Mouse (Mus musculus): Measurements from ENCODE around the gene Phrf1. TPM values are rescaled to one million over a fixed set of nuclear protein-coding genes. Genes with fewer than 3 reads are reported as not detected.

The Phrf1 gene
- total and polyA plus RNA-seq, 3 experiments = 66.1 to 1,029 (median 91.2) TPM

DNA sequence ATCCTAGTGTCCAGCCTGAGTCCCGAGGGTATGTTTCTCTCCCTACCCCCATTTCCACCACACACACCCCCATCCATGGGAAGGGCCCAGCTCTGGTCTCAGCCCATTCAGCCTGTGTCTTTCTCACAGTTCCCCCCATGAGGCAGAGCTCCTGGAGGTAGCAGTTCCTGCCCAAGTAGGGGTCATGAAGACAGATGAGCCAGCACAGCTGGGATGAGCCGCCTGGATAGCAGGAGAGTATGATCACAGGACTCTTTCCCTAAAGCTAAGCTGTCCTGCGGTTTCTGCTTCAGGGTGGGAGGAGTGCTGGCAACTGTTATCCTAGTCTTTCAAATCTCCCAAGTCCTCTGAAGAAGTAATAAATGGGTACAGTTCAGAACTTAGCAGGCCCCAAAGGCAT, 10.4 kb upstream of the Phrf1 start:
- Histone ChIP-seq H3K4me1 (ENCODE audit: control insufficient read depth in 1 of 2, insufficient read depth in 2 of 2, low read length in 2 of 2) (peaks cover 0 to 19% of the 10 kb centered on the region in 2 experiments; a peak in 3 of 4 replicates), H3K4me3 (ENCODE audit: control insufficient read depth in 1 of 2, insufficient read depth in 1 of 2, low read depth in 2 of 2, low read length in 2 of 2) (no peak overlapping the region), H3K27me3 (ENCODE audit: control insufficient read depth in 1 of 2, insufficient read depth in 2 of 2, low read length in 2 of 2) (no peaks in the 10 kb centered on the region), H3K79me2 (ENCODE audit: control insufficient read depth, insufficient read depth, low read length, poor library complexity) (no peaks in the 10 kb centered on the region; the same call in 1 of the 2 replicates), H3K9me3 (replicated peaks; ENCODE audit: insufficient read depth, low read length) (no peaks in the 10 kb centered on the region), H3K27ac (ENCODE audit: control insufficient read depth, low read depth, low read length) (no peak overlapping the region), H3K9ac (ENCODE audit: control insufficient read depth, low read depth, low read length, poor library complexity, severe bottlenecking) (no peak overlapping the region), H3K36me3 (ENCODE audit: control insufficient read depth in 1 of 2, insufficient read depth in 2 of 2, low read length in 2 of 2) (peaks cover 0 to 6% of the 10 kb centered on the region in 2 experiments; a peak in 2 of 4 replicates)
- no peak for TF ChIP-seq ZC3H11A (IDR thresholded peaks at IDR 0.05; ENCODE audit: low read depth, low read length)
- TF ChIP-seq ZMIZ1 (IDR thresholded peaks at IDR 0.05; ENCODE audit: low read depth, low read length) = peak; percentile 33; the same call in 1 of the 2 replicates
- no peak for DNase-seq (ENCODE audit: low read depth, low spot score)

DNA sequence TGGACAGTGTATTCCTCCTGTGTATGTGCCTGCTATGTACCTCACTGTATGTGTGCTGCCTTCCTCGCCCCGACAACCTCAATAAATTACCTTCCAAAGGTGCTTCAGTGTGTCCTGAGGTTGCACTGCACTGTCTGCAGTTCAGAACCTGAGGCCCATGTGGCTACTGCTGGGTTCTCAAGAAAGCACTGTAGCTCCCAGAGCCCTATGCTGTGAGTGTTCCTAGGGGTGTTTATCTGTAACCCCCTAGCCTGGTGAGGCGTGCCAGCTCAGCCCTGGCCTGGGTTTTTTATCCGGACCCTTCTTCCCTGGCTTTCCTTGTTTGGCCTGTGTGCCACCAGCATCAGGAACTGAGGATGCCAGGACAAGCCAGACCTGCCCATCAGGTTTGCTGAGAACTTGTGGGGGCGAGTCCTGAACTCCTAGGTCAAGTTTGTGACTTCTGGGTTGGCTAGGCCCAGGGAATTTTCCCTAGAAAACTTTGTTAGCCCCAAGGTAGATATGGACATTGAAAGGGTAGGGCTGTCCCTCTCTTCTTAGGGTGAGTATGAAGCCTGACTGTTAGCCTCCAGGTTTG, 9.9 kb upstream of the Phrf1 start:
- H3K4me1 ChIP-seq (ENCODE audit: control insufficient read depth in 1 of 2, insufficient read depth in 2 of 2, low read length in 2 of 2) = peaks cover 0 to 19% of the 10 kb centered on the region in 2 experiments; a peak in 3 of 4 replicates
- H3K4me3 ChIP-seq (ENCODE audit: control insufficient read depth in 1 of 2, insufficient read depth in 1 of 2, low read depth in 2 of 2, low read length in 2 of 2) = no peak overlapping the region
- no peak for TF ChIP-seq MAFK (IDR thresholded peaks at IDR 0.05; ENCODE audit: borderline replicate concordance, low read depth, low read length)
- no peaks in the 10 kb centered on the region for H3K27me3 ChIP-seq (ENCODE audit: control insufficient read depth in 1 of 2, insufficient read depth in 2 of 2, low read length in 2 of 2)
- peaks cover 0 to 6% of the 10 kb centered on the region in 2 experiments; a peak in 2 of 4 replicates for H3K36me3 ChIP-seq (ENCODE audit: control insufficient read depth in 1 of 2, insufficient read depth in 2 of 2, low read length in 2 of 2)
- no peak for DNase-seq (ENCODE audit: low read depth, low spot score)
- H3K79me2 ChIP-seq (ENCODE audit: control insufficient read depth, insufficient read depth, low read length, poor library complexity) = no peaks in the 10 kb centered on the region; the same call in 1 of the 2 replicates
- H3K9ac ChIP-seq (ENCODE audit: control insufficient read depth, low read depth, low read length, poor library complexity, severe bottlenecking) = no peak overlapping the region
- H3K27ac ChIP-seq (ENCODE audit: control insufficient read depth, low read depth, low read length) = no peak overlapping the region
- H3K9me3 ChIP-seq (replicated peaks; ENCODE audit: insufficient read depth, low read length) = no peaks in the 10 kb centered on the region

DNA sequence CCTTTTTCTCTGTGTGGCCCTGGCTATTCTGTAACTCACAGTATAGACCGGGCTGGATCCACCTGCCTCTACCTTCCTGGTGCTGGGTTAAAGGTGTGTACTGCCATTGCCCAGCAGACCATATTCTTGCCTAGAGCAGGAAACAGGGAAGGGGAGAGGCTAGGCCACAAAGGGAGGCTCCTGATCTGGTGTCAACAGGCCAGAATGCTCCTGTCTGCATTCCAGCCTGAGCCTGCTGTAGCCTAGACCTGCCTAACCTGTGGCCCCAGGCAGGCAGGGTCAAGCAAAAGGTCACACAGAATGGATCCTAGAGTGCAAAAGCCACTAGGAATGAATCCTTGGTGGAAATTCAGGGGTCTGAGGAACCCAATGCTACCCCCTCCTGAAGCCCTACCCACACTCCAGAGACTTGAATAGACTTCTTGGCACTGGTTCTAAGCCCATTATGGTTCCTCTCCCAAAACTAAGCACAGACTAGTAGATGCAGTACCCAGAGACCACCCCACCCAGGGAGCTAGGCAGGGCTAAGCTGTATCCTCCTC, 9.0 kb upstream of the Phrf1 start:
- H3K4me3 ChIP-seq (ENCODE audit: control insufficient read depth in 1 of 2, insufficient read depth in 1 of 2, low read depth in 2 of 2, low read length in 2 of 2) = no peak overlapping the region
- H3K27ac ChIP-seq (ENCODE audit: control insufficient read depth, low read depth, low read length) = no peak overlapping the region
- no peaks in the 10 kb centered on the region for H3K9me3 ChIP-seq (replicated peaks; ENCODE audit: insufficient read depth, low read length)
- no peak for DNase-seq (ENCODE audit: low read depth, low spot score)
- TF ChIP-seq TBP (IDR thresholded peaks at IDR 0.05; ENCODE audit: low read depth, low read length) = no peak
- no peak for TF ChIP-seq MYC (IDR thresholded peaks at IDR 0.05; ENCODE audit: low read depth, low read length)
- no peak for TF ChIP-seq MYB (IDR thresholded peaks at IDR 0.05; ENCODE audit: low read depth, low read length)
- no peak for TF ChIP-seq KAT2A (conservative IDR thresholded peaks at IDR 0.05; ENCODE audit: low read depth, low read length)
- no peak for TF ChIP-seq BHLHE40 (IDR thresholded peaks at IDR 0.05; ENCODE audit: borderline replicate concordance, low read depth, low read length)
- H3K27me3 ChIP-seq (ENCODE audit: control insufficient read depth in 1 of 2, insufficient read depth in 2 of 2, low read length in 2 of 2) = no peaks in the 10 kb centered on the region
- peaks cover 0 to 19% of the 10 kb centered on the region in 2 experiments; a peak in 3 of 4 replicates for H3K4me1 ChIP-seq (ENCODE audit: control insufficient read depth in 1 of 2, insufficient read depth in 2 of 2, low read length in 2 of 2)
- no peak overlapping the region for H3K9ac ChIP-seq (ENCODE audit: control insufficient read depth, low read depth, low read length, poor library complexity, severe bottlenecking)
- H3K79me2 ChIP-seq (ENCODE audit: control insufficient read depth, insufficient read depth, low read length, poor library complexity) = no peaks in the 10 kb centered on the region; the same call in 1 of the 2 replicates
- peaks cover 0 to 6% of the 10 kb centered on the region in 2 experiments; a peak in 2 of 4 replicates for H3K36me3 ChIP-seq (ENCODE audit: control insufficient read depth in 1 of 2, insufficient read depth in 2 of 2, low read length in 2 of 2)

All from MEL (cell line).